Mouse (Mus musculus): Measurements from ENCODE around the gene Tnni1. TPM values are rescaled to one million over a fixed set of nuclear protein-coding genes. Genes with fewer than 3 reads are reported as not detected.

Tnni1 gene
- total and polyA plus RNA-seq, 2 experiments from 2014 or later, result 1.0 to 1.3 TPM

DNA sequence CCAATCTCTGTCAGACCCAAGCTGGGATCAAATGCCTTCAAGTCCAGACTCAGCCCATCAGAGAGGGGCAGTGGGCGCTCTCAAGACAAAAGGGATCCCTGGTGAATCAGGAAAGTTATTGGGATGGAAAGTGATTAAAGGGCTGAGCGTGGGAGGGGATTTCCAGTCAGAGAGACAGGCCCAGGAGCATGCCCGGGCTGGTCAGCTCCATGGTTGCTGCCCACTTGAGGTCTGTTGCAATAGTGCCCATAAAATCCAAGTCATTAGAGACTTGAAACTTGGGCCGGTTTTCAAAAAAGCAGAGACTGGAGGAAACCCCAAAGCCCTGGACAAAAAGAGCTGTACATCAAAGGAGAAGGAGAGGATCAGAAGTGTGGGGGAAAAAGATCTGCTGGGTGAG is 19.5 kb upstream of the Tnni1 start:
- H3K4me1 ChIP-seq (ENCODE audit: insufficient read depth, low read length), result no peaks in the 10 kb centered on the region
- no peak for ATAC-seq
- H3K4me2 ChIP-seq (ENCODE audit: low read depth, low read length), result no peak overlapping the region
- TF ChIP-seq CTCF (IDR thresholded peaks at IDR 0.05; ENCODE audit: low read depth), result no peak; the same call in 1 of the 2 replicates
- no peaks in the 10 kb centered on the region for H3K9me3 ChIP-seq (ENCODE audit: low read length)
- H3K27me3 ChIP-seq (ENCODE audit: insufficient read depth, low read length), result no peaks in the 10 kb centered on the region
- H3K9ac ChIP-seq (replicated peaks; ENCODE audit: low read length), result no peak overlapping the region
- WGBS, result 40% methylated on average over 4 of the region's 4 CpGs
- no peak overlapping the region for H3K27ac ChIP-seq
- no peaks in the 10 kb centered on the region for H3K36me3 ChIP-seq (ENCODE audit: insufficient read depth, low read length)
- DNase-seq (ENCODE audit: low spot score), result no peak
- H3K4me3 ChIP-seq (ENCODE audit: low read length), result no peak overlapping the region

GRCm38 (mm10) chr1:135760216-135760615 is 19.0 kb upstream of the Tnni1 start:
- DNase-seq (ENCODE audit: low spot score) (no peak), ATAC-seq (no peak)
- Histone ChIP-seq H3K9ac (replicated peaks; ENCODE audit: low read length) (no peak overlapping the region), H3K36me3 (ENCODE audit: insufficient read depth, low read length) (no peaks in the 10 kb centered on the region), H3K4me3 (ENCODE audit: low read length) (no peak overlapping the region), H3K4me1 (ENCODE audit: insufficient read depth, low read length) (no peaks in the 10 kb centered on the region), H3K4me2 (ENCODE audit: low read depth, low read length) (no peak overlapping the region), H3K9me3 (ENCODE audit: low read length) (no peaks in the 10 kb centered on the region), H3K27me3 (ENCODE audit: insufficient read depth, low read length) (no peaks in the 10 kb centered on the region), H3K27ac (no peak overlapping the region)
- WGBS, result 69% methylated on average over 8 of the region's 8 CpGs
- peak; percentile 36 for TF ChIP-seq CTCF (IDR thresholded peaks at IDR 0.05; ENCODE audit: low read depth)

GRCm38 (mm10) chr1:135761728-135762127 is 17.5 kb upstream of the Tnni1 start:
- WGBS, result 95% methylated on average over 5 of the region's 5 CpGs
- Histone ChIP-seq H3K4me2 (ENCODE audit: low read depth, low read length) (no peak overlapping the region), H3K27ac (no peak overlapping the region), H3K9ac (replicated peaks; ENCODE audit: low read length) (no peak overlapping the region), H3K4me1 (ENCODE audit: insufficient read depth, low read length) (peaks cover 3% of the 10 kb centered on the region; the same call in 1 of the 2 replicates), H3K4me3 (ENCODE audit: low read length) (no peak overlapping the region), H3K27me3 (ENCODE audit: insufficient read depth, low read length) (no peaks in the 10 kb centered on the region), H3K36me3 (ENCODE audit: insufficient read depth, low read length) (no peaks in the 10 kb centered on the region), H3K9me3 (ENCODE audit: low read length) (no peaks in the 10 kb centered on the region)
- DNase-seq (ENCODE audit: low spot score) (no peak), ATAC-seq (no peak)
- TF ChIP-seq CTCF (IDR thresholded peaks at IDR 0.05; ENCODE audit: low read depth), result no peak

DNA sequence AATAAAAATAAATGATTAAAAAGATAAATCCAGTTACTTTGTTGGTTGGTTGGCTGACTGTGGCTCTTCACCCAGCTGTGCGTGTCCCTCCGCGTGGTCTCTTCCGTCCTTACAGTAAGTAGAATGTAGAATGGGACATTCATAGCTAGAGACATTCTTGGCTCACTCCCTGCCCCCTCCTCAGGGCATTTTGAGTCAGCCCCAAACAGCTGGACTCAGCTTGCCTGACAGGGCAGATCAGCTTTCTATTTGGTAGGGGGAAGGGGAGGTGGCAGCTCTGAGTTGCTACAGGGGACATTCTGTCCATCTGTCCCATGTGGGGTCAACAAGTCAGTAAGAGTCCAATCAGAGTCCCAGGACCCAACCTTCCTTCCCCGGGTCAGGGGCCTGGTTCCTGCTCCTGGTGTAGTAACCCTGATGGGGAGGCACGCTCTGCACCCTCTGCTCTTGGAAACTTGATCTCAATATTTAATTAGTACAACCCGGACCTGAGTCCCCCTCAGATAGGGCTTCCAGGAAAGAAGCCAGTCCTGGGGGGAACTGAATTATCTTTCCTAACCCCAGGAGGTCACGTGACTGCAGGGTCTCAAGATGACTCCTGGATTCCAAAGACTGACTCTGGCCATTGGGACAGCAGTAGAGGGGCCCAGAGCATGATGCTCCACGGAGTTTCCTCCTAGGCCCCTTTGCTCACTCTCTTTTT is 15.6 kb upstream of the Tnni1 start:
- no peak for ATAC-seq
- whole genome bisulfite sequencing, result 83% methylated on average over 9 of the region's 9 CpGs
- H3K9ac ChIP-seq (replicated peaks; ENCODE audit: low read length), result no peak overlapping the region
- DNase-seq (ENCODE audit: low spot score), result no peak
- no peaks in the 10 kb centered on the region for H3K9me3 ChIP-seq (ENCODE audit: low read length)
- no peaks in the 10 kb centered on the region; the same call in 1 of the 2 replicates for H3K36me3 ChIP-seq (ENCODE audit: insufficient read depth, low read length)
- H3K4me3 ChIP-seq (ENCODE audit: low read length), result no peak overlapping the region
- H3K27me3 ChIP-seq (ENCODE audit: insufficient read depth, low read length), result no peaks in the 10 kb centered on the region
- no peak overlapping the region for H3K4me2 ChIP-seq (ENCODE audit: low read depth, low read length)
- no peak for TF ChIP-seq CTCF (IDR thresholded peaks at IDR 0.05; ENCODE audit: low read depth)
- peaks cover 11% of the 10 kb centered on the region; the same call in 1 of the 2 replicates for H3K4me1 ChIP-seq (ENCODE audit: insufficient read depth, low read length)
- no peak overlapping the region for H3K27ac ChIP-seq

GRCm38 (mm10) chr1:135764206-135764528 is 15.1 kb upstream of the Tnni1 start:
- Histone ChIP-seq H3K4me3 (ENCODE audit: low read length) (no peak overlapping the region), H3K9ac (replicated peaks; ENCODE audit: low read length) (no peak overlapping the region), H3K4me1 (ENCODE audit: insufficient read depth, low read length) (peaks cover 11% of the 10 kb centered on the region; the same call in 1 of the 2 replicates), H3K4me2 (ENCODE audit: low read depth, low read length) (no peak overlapping the region), H3K27ac (no peak overlapping the region), H3K9me3 (ENCODE audit: low read length) (no peaks in the 10 kb centered on the region), H3K27me3 (ENCODE audit: insufficient read depth, low read length) (no peaks in the 10 kb centered on the region), H3K36me3 (ENCODE audit: insufficient read depth, low read length) (no peaks in the 10 kb centered on the region; the same call in 1 of the 2 replicates)
- 78% methylated on average over 2 of the region's 2 CpGs for WGBS
- no peak for TF ChIP-seq CTCF (IDR thresholded peaks at IDR 0.05; ENCODE audit: low read depth)
- ATAC-seq, result no peak
- DNase-seq (ENCODE audit: low spot score), result no peak

DNA sequence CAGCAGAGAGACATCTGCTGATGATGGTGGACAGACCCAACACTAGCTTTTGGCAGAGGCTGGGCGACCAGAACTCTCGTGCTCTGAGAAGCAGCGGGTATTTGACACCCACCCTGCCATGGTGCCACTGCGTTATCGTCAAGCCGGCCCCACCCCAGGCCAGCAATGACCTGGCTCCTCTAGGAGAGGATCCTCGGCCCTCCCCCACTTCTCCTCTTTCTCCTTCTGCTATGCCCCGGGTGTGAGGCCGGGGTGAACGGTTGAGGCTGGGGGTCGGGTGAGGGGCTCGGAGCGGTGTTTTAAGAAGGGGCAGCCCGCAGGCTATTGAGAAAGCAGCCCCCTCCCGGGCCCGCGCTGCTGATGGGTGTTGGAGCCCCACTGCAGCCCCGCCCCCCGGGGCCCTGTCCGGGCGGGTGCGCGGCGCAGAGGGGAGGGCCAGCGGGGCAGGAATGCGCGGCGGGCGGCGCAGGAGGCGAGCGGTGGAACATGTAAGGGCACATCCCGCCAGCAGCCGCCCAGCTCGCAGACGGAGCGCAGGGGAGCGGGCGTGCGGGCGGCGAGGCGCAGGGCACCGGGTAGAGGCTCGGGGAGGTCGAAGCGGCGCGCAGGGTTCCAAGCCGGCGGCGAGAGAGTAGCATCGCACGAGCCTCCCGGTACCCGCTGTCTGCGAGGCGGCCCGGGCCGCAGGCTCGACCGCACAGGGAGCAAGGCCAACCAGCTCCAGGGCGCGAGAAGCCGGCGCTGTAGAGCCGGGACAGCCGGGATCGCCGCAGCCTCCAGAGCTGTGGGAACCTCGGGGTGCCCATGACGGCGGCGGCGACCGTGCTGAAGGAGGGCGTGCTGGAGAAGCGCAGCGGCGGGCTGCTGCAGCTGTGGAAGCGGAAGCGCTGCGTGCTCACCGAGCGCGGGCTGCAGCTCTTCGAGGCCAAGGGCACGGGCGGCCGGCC is 13.3 kb upstream of the Tnni1 start, which contains the start of gene Phlda3:
TSS of gene Phlda3 (plus strand) at position 475 of the 947 bp plus-strand sequence.
- peak within 1 kb of the TSS; percentile 94 for H3K4me2 ChIP-seq (ENCODE audit: low read depth, low read length)
- H3K4me1 ChIP-seq (ENCODE audit: insufficient read depth, low read length), result peaks cover 11% of the 10 kb centered on the region; the same call in 1 of the 2 replicates
- peak within 1 kb of the TSS; percentile 56 for H3K4me3 ChIP-seq (ENCODE audit: low read length)
- ATAC-seq (peak; percentile 90), DNase-seq (ENCODE audit: low spot score) (peak; percentile 72)
- peak within 1 kb of the TSS; percentile 76 for H3K9ac ChIP-seq (replicated peaks; ENCODE audit: low read length)
- no peaks in the 10 kb centered on the region for H3K27me3 ChIP-seq (ENCODE audit: insufficient read depth, low read length)
- H3K9me3 ChIP-seq (ENCODE audit: low read length), result no peaks in the 10 kb centered on the region
- peak within 1 kb of the TSS; percentile 59 for H3K27ac ChIP-seq
- no peak for TF ChIP-seq CTCF (IDR thresholded peaks at IDR 0.05; ENCODE audit: low read depth)
- H3K36me3 ChIP-seq (ENCODE audit: insufficient read depth, low read length), result no peaks in the 10 kb centered on the region; the same call in 1 of the 2 replicates
- under 1% methylated on average over 84 of the region's 90 CpGs for WGBS

Data from hindbrain, postnatal 0 days (tissue).